Mouse (Mus musculus): Measurements from ENCODE around the gene Ccr1.
A peak's percentile ranks its signal among the peaks of the same experiment; 100 is the strongest.
"Not testable (repeated sequence)": the region's sequence is repeated elsewhere in the genome, so short reads cannot be mapped to it uniquely, and the experiment has no call there.

The Ccr1 gene

DNA sequence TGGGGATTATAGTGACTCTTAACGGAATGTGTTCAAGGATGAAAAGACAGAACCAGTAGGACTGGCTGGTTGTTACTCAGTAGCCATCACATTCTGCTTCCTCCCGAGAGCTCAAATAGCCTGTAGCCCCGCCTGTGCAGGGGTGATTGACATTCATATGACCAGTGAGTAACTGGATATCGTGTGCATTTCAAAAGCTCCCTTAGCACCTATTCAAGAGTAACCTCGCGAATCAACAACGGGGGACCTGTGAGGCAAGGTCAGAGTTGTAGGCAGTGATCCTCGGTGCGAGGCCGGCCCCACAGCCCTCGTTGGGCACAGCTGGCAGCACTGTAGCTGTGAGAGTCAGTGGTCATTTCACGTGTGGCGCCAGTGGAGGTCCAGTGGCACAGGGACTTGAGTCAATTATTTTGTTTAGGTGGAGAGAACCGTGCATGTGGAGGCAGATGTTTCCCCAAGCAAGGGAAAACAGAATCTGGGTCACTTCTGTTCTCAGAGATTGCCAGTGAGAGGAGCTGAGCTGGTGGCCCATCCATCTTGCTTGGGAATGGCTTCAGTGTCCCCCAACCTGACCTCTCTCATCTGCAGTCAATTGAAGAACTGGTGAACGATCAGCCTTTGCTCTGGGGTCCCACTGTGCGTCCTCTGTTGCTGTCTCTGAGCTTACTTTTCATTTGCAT lies 41.1 kb downstream of the Ccr1 start:
- DNase-seq (ENCODE audit: low read depth, low spot score), result peak; percentile 60

DNA sequence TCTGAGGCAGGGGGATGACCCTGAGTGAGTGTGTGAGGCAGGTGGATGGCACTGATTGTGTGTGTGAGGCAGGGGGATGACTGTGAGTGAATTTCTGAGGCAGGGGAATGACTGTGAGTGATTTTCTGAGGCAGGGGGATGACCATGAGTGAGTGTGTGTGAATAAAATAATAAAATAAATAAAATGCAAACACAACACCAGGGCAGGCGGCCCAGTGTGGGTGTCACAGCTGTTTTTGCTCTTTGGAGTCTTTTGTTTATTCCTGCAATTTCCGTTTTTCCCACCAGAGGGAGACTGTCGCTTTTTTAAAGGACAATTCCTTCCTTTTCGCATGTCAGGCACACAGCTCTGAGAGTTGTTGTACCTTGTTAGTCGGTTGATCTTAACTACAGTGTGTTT lies 42.5 kb downstream of the Ccr1 start:
- not testable (repeated sequence) for DNase-seq (ENCODE audit: low read depth, low spot score)

DNA sequence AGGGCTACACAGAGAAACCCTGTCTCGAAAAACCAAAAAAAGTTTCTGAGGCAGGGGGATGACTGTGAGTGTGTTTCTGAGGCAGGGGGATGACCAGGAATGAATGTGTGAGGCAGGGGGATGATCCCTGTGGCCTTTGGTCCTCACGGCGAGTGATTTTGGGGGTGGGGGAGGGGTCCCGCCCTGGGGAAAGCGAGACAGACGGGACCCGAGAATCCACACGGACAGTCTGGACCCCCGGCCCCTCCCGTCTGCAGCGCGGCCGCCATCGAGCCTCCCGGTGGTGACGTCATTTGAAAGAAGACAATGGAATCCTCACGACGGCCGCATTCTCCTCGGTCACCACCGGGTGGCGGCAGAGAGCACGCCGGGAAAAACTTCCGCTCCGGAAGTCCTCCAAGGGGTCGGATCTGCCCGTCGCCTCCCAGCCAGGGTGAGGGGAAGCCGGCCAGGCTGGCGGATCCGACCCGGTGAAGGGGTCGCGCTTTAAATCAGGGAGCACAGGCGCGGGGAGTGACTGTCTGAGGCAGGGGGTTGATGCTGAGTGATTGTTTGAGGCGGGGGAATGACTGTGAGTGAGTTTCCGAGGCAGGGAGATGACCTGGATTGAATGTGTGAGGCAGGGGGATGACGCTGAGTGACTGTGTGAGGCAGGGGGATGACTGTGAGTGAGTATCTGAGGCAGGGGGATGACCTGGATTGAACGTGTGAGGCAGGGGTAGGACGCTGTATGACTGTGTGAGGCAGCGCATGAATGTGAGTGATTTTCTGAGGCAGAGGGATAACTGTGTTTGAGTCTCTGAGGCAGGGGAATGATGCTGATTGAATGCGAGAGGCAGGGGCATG lies 43.2 kb downstream of the Ccr1 start:
- peak; percentile 82 for DNase-seq (ENCODE audit: low read depth, low spot score)

DNA sequence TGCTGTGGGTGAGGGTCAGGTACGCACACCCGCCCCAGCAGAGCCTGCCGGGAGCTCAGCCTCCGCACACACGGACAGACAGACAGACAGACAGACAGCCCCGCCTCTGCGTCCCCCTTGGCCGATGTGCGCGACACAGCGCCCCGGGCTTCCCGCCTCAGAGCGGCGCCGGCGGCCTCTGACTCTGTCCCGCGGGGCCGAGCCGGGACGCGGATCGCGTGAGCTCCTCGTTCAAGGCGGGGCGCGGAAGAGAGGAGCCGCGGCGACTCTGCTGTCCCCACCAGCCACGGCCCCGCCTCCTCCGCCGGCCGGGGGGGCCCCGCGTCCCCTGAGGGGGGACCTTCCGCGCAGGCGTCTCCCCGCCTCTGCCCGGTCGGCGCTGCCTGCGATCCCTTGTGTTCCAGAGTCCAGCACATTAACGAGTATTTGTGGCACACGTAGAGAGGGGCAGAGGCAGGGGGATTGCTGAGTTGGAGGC lies 43.9 kb downstream of the Ccr1 start:
- DNase-seq (ENCODE audit: low read depth, low spot score), result peak; percentile 74

DNA sequence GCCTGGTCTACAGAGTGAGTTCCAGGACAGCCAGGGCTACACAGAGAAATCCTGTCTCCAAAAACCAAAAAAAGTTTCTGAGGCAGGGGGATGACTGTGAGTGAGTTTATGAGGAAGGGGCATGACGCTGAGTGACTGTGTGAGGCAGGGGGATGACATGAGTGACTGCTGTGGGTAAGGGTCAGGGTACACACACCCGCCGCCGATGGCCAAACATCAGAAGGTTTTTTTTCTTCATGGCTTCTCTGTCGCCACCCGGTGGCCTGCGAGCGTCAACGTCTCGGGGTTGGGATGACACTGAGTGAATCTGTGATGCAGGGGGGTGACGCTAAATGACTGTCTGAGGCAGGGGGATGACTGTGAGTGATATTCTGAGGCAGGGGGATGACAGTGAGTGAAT lies 44.5 kb downstream of the Ccr1 start:
- DNase-seq (ENCODE audit: low read depth, low spot score), result not testable (repeated sequence)

DNA sequence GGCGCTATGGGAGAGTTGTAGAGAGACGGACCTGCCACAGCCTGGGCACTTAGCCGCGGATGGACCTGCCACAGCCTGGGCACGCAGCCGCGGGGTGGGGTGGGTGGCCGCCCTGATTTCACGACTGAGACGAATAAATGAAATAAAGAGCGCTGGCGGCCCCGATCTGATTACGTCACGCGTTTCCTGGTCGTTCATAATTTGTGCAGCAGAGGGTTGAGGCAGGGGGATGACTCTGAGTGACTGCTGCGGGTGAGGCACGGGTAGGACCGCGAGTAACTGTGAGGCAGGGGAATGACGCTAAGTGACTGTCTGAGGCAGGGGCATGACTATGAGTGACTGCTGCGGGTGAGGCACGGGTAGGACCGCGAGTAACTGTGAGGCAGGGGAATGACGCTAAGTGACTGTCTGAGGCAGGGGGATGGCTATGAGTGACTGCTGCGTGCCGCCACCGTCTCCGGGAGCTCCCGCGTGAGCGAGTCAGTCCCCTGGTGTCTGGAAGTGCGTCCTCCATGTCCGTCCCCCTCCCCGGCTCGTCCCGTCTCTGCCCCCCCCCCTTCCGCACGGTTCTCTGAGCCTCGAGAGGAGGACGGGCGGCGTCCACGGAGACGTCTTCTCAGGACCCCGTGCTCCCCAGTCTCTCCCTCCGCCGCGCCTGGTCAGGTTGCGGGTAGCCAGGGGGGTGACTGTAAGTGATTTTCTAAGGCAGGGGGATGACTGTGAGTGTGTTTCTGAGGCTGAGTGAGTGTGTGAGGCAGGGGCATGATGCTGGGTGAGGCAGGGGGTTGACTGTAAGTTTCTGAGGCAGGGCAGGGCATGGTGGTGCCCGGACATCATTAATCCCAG lies 45.1 kb downstream of the Ccr1 start:
- no peak for DNase-seq (ENCODE audit: low read depth, low spot score)
